Mouse (Mus musculus) forebrain, embryonic 14.5 days (tissue): ENCODE measurements around the gene Emp3. TPM values are rescaled to one million over a fixed set of nuclear protein-coding genes. Genes with fewer than 3 reads are reported as not detected.

ENCODE experiments used
- ATAC-seq: fragments of 200-750 bp; cut with Nextera tagmentation; 2 replicates; pipeline ENCODE4 v1.8.0; 2017; ENCODE audit warnings: mild to moderate bottlenecking, moderate library complexity
- DNase-seq: peaks from one replicate; pipeline ENCODE4 v3.0.0-alpha.2; 2015; ENCODE audit warnings: low spot score
- H3K27ac ChIP-seq: fragments of 300-500 bp; sonication (generic); 2 replicates; pipeline ENCODE4 v1.5.1; 2014; ENCODE audit warnings: low read depth, mild to moderate bottlenecking, control low read depth, low read length, moderate library complexity
- H3K27me3 ChIP-seq: fragments of 300-500 bp; sonication (generic); replicated peaks from 2 replicates; pipeline ENCODE4 v1.6.1; 2014; ENCODE audit warnings: low read length, control low read depth, mixed read lengths; ENCODE audit not compliant: control insufficient read depth, insufficient read depth
- H3K36me3 ChIP-seq: fragments of 300-500 bp; sonication (generic); 2 replicates; pipeline ENCODE4 v1.6.1; 2014; ENCODE audit warnings: low read length, control low read depth; ENCODE audit not compliant: control insufficient read depth, insufficient read depth
- H3K4me1 ChIP-seq: fragments of 300-500 bp; sonication (generic); 2 replicates; pipeline ENCODE4 v1.6.1; 2014; ENCODE audit warnings: antibody characterized with exemption, low read length, control low read depth; ENCODE audit not compliant: control insufficient read depth, insufficient read depth
- H3K4me2 ChIP-seq: fragments of 300-500 bp; sonication (generic); 2 replicates; pipeline ENCODE4 v1.6.1; 2014; ENCODE audit warnings: mild to moderate bottlenecking, control low read depth, low read length
- H3K4me3 ChIP-seq: fragments of 300-500 bp; sonication (generic); 2 replicates; pipeline ENCODE4 v1.5.1; 2014; ENCODE audit warnings: low read depth, low read length, control low read depth
- H3K9ac ChIP-seq: fragments of 300-500 bp; sonication (generic); 2 replicates; pipeline ENCODE4 v1.6.1; 2014; ENCODE audit warnings: mild to moderate bottlenecking, low read length, control low read depth, moderate library complexity
- H3K9me3 ChIP-seq: fragments of 300-500 bp; sonication (generic); replicated peaks from 2 replicates; pipeline ENCODE4 v1.6.1; 2016; ENCODE audit warnings: low read length, control low read depth, mixed read lengths; ENCODE audit not compliant: control insufficient read depth
- WGBS: fragments of 180-500 bp; shearing (Covaris S2); extraction: QIAGEN DNeasy Blood & Tissue Kit; methylation state at CpG from one replicate; pipeline ENCODE4 v1.1.7; 2014; 5-methylcytosine and 5-hydroxymethylcytosine counted together
- polyA plus RNA-seq: library from polyadenylated mRNA; unstranded; fragments of >200 nt; fragmentation: Nextera tagmentation; extraction: Ambion mirVana; gene quantifications from 2 replicates; pipeline ENCODE4 v1.2.1, GENCODE M21; 2014

The Emp3 gene
- polyA plus RNA-seq, 1 experiment from 2014 or later, result 32.8 TPM

GRCm38 (mm10) chr7:45917926-45918325, 3.3 kb downstream of the Emp3 start:
- no peak overlapping the region for H3K4me2 ChIP-seq
- peak overlapping the region; percentile 87 for H3K27ac ChIP-seq
- DNase-seq (no peak), ATAC-seq (no peak)
- H3K9ac ChIP-seq, result peak overlapping the region; percentile 32
- no peaks in the 10 kb centered on the region for H3K27me3 ChIP-seq
- H3K4me1 ChIP-seq, result peaks cover 24% of the 10 kb centered on the region
- WGBS, result 87% methylated on average over 15 of the region's 15 CpGs
- H3K4me3 ChIP-seq, result no peak overlapping the region
- no peaks in the 10 kb centered on the region for H3K9me3 ChIP-seq
- H3K36me3 ChIP-seq, result no peaks in the 10 kb centered on the region

DNA sequence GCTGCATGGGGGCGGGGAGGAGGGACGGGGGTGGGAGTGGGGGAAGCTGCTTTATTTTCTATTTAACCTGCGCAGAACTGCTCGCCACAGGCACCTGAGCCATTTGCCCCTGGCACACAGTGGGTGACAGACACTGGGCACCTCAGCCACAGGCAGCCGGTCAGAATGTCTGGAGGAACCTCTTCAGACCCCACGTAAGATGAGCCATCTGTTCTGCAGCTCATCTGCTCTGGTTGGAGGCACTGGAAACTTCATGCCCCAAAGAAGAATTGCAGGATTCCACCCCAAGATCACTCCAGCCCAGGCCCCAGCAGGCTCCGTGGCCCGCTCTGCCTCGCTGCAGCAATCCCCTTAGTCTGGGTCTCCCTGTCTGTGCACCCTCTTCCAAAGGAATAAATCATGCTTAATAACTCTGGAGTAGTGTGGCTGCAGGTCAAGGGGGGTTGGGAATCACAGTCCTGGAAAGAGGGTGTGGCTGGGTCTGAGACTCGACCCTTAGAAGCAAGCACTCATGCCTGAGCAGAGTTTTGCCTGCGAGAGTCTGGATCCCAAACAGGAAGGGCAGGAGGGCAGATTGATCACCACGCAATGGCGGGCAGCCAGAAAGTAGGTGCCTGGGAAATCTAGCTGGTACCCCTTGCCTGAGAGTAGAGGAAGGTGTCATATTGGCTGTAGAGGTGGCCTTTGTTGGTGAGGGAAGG, 4.0 kb downstream of the Emp3 start:
- Histone ChIP-seq H3K4me1 (peaks cover 17% of the 10 kb centered on the region), H3K4me2 (peak overlapping the region; percentile 50), H3K9ac (peak overlapping the region; percentile 54), H3K9me3 (no peaks in the 10 kb centered on the region), H3K36me3 (no peaks in the 10 kb centered on the region), H3K27me3 (no peaks in the 10 kb centered on the region), H3K4me3 (peak overlapping the region; percentile 23), H3K27ac (peak overlapping the region; percentile 87)
- DNase-seq, result no peak
- ATAC-seq, result peak; percentile 49; the same call in 1 of the 2 replicates
- 38% methylated on average over 12 of the region's 13 CpGs for WGBS

DNA sequence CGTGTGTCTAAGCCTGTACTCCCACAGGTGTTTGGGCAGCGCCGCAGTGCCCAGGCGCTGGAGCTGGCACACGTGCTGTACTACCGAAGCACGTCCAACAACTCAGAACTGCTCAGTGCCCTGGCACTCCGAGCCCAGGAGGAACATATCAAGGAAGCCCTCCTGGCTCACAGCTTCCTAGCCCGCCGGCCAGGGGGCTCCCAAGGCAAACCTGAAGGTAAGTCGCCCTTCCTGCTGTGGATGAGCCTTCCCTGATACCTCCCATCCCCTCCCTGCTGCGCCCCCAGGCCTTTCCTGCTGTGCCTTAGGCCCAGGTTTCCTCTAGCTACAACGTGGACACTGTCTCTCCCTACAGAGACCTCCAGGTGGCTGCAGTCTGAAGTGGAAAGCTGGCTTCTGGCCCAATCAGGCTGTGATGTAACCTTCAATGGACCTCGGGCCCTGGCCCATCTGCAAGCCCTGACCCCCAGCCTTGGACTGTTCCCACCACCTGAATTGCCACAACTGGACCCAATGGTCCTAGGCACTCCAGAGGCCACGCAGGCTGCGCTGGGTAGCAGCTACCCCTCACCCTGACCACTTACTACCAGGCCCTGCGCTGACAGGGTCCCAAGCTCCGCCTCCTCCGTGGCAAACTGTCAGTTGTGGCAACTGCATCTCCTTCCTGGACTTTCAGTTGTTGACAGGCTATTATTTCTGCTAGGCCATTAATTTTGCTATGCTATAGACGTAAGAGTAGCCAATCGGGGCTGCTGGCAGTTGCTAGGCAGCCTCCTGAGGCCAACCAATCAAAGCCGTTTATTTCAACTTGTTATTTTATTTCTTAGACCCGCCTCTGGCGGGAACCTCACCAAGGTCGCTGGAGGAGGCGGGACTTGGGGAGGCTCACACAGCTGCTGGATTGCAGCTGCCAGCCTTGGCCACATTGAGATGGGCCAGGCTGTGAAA, 4.9 kb downstream of the Emp3 start:
- H3K4me3 ChIP-seq, result peak overlapping the region; percentile 23
- no peaks in the 10 kb centered on the region for H3K27me3 ChIP-seq
- no peaks in the 10 kb centered on the region for H3K36me3 ChIP-seq
- H3K4me1 ChIP-seq, result peaks cover 17% of the 10 kb centered on the region
- peak overlapping the region; percentile 87 for H3K27ac ChIP-seq
- peak; percentile 89 for ATAC-seq
- H3K9ac ChIP-seq, result peak overlapping the region; percentile 54
- DNase-seq, result peak; percentile 95
- H3K9me3 ChIP-seq, result no peaks in the 10 kb centered on the region
- 32% methylated on average over 26 of the region's 26 CpGs for WGBS
- peak overlapping the region; percentile 50 for H3K4me2 ChIP-seq

DNA sequence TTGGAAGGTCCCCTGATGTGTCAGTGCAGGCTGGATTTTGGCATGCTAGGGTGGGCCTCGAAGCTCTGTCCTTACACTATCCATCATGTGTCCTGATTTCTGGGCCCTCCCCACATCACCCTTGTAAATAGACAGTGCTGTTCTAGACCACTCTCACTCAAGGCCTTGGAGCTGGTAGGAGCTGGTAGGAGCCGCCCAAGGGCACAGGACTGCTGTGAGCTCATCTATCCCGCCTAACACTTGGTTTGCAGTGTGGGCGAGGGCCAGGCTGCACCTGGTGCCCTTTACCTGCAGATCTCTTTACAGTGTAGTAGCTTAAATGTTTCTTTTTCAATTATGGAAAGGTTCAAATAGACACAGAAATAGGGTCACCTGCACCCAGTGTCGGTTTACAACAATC, 6.2 kb downstream of the Emp3 start:
- H3K4me3 ChIP-seq, result no peak overlapping the region
- no peaks in the 10 kb centered on the region for H3K9me3 ChIP-seq
- H3K27me3 ChIP-seq, result no peaks in the 10 kb centered on the region
- no peak for DNase-seq
- ATAC-seq, result no peak
- WGBS, result 93% methylated on average over 5 of the region's 5 CpGs
- H3K9ac ChIP-seq, result no peak overlapping the region
- no peak overlapping the region for H3K4me2 ChIP-seq
- peaks cover under 1% of the 10 kb centered on the region; the same call in 1 of the 2 replicates for H3K36me3 ChIP-seq
- no peak overlapping the region for H3K27ac ChIP-seq
- peaks cover 17% of the 10 kb centered on the region for H3K4me1 ChIP-seq

DNA sequence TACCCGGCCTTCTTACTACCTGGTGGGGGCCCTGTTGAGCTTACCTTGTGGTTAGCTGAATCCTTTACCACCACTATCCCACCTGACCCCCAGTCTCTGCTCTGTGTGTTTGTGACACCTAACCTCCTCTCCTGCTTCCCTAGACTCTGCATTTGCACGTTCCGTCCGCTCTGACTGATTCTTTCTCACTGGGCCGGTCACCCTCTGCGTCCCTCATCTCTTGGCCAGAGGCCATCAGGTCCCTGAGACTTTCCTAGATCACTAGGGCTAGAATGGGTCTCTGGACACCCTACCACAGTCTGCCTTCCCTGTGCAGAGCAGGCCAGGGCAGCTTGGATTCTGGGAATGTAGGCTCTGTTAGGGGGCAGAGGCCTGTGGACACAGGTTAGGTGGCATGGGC, 7.1 kb downstream of the Emp3 start:
- Histone ChIP-seq H3K9ac (no peak overlapping the region), H3K27ac (no peak overlapping the region), H3K9me3 (no peaks in the 10 kb centered on the region), H3K4me3 (no peak overlapping the region), H3K27me3 (no peaks in the 10 kb centered on the region), H3K4me2 (no peak overlapping the region), H3K4me1 (peaks cover 17% of the 10 kb centered on the region), H3K36me3 (peaks cover 10% of the 10 kb centered on the region)
- WGBS, result 94% methylated on average over 6 of the region's 6 CpGs
- ATAC-seq (no peak), DNase-seq (no peak)

DNA sequence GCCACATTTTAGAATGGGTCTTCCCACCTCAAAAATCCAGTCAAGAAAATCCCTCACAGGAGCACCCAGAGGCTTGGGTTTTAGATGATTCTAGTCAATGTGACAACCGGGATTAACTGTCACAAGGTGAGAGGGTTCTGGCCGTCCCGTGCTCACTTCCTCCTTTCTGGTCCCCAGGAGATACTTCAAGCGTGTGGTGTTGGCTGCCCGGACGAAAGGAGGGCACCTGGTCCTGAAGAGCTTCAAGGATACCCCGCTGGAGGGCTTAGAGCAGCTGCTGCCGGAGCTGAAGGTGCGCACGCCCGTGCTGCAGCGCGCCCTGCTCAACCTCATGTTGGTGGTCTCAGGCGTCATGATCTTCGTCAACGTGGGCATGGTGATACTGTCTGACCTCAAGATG, 12.1 kb downstream of the Emp3 start:
- ATAC-seq (no peak), DNase-seq (no peak)
- H3K4me3 ChIP-seq, result no peak overlapping the region
- H3K4me2 ChIP-seq, result no peak overlapping the region
- H3K4me1 ChIP-seq, result no peaks in the 10 kb centered on the region
- WGBS, result 94% methylated on average over 16 of the region's 16 CpGs
- H3K36me3 ChIP-seq, result peaks cover 10% of the 10 kb centered on the region
- no peak overlapping the region for H3K27ac ChIP-seq
- H3K27me3 ChIP-seq, result no peaks in the 10 kb centered on the region
- H3K9ac ChIP-seq, result no peak overlapping the region
- H3K9me3 ChIP-seq, result no peaks in the 10 kb centered on the region

GRCm38 (mm10) chr7:45908384-45908783, 12.8 kb downstream of the Emp3 start:
- DNase-seq (no peak), ATAC-seq (no peak)
- Histone ChIP-seq H3K4me2 (no peak overlapping the region), H3K9me3 (no peaks in the 10 kb centered on the region), H3K4me1 (no peaks in the 10 kb centered on the region), H3K27ac (no peak overlapping the region), H3K4me3 (no peak overlapping the region), H3K9ac (no peak overlapping the region), H3K27me3 (no peaks in the 10 kb centered on the region), H3K36me3 (peaks cover 10% of the 10 kb centered on the region)

GRCm38 (mm10) chr7:45906622-45907021, 14.6 kb downstream of the Emp3 start:
- H3K9me3 ChIP-seq, result no peaks in the 10 kb centered on the region
- H3K4me1 ChIP-seq, result no peaks in the 10 kb centered on the region
- DNase-seq, result no peak
- no peak overlapping the region for H3K4me3 ChIP-seq
- H3K9ac ChIP-seq, result no peak overlapping the region
- no peaks in the 10 kb centered on the region for H3K27me3 ChIP-seq
- 94% methylated on average over 9 of the region's 9 CpGs for WGBS
- ATAC-seq, result no peak
- H3K4me2 ChIP-seq, result no peak overlapping the region
- H3K36me3 ChIP-seq, result peaks cover 10% of the 10 kb centered on the region
- no peak overlapping the region for H3K27ac ChIP-seq
